Mouse (Mus musculus) neutrophil, adult 5-6 weeks (primary cell): ENCODE measurements at regions not wholly inside any gene's neighbourhood (a gene's known extent, or its start where the extent isn't known, plus 50 kb on each side); places are given as distances from the start of the nearest gene placed in this dataset.

Source experiments
- ATAC-seq: fragments of 151-379, 151-347 bp; 2 replicates; pipeline ENCODE4 v1.8.0; 2017; ENCODE audit warnings: mild to moderate bottlenecking, moderate TSS enrichment; ENCODE audit not compliant: insufficient number of reproducible peaks, poor library complexity, low FRiP score, severe bottlenecking; ENCODE audit errors: extremely low read depth

GRCm38 (mm10) chr13:97442283-97442682, 201.4 kb downstream of the Enc1 start:
- ATAC-seq: peak; percentile 53

- no peak for ATAC-seq
Observed at GRCm38 (mm10) chr13:97441803-97442202, 200.9 kb downstream of the Enc1 start.

- no peak for ATAC-seq
Observed at GRCm38 (mm10) chr13:97439216-97439979, 198.5 kb downstream of the Enc1 start.

GRCm38 (mm10) chr13:97438692-97439091, 197.8 kb downstream of the Enc1 start:
- ATAC-seq: no peak

GRCm38 (mm10) chr13:97438277-97438676, 197.4 kb downstream of the Enc1 start:
- ATAC-seq: no peak

GRCm38 (mm10) chr13:97436719-97437350, 195.9 kb downstream of the Enc1 start:
- ATAC-seq: no peak

- no peak for ATAC-seq
Observed at GRCm38 (mm10) chr13:97435865-97436718, 195.2 kb downstream of the Enc1 start.

GRCm38 (mm10) chr13:97434961-97435864, 194.3 kb downstream of the Enc1 start:
- ATAC-seq: no peak

- ATAC-seq: no peak
Observed at GRCm38 (mm10) chr13:97434167-97434566, 193.3 kb downstream of the Enc1 start.

GRCm38 (mm10) chr13:97432627-97433026, 191.7 kb downstream of the Enc1 start:
- no peak for ATAC-seq

- ATAC-seq: no peak
Observed at GRCm38 (mm10) chr13:97430885-97431284, 190.0 kb downstream of the Enc1 start.

GRCm38 (mm10) chr13:97428163-97428562, 187.3 kb downstream of the Enc1 start:
- no peak for ATAC-seq

GRCm38 (mm10) chr13:97427537-97427936, 186.6 kb downstream of the Enc1 start:
- ATAC-seq: no peak

- ATAC-seq: no peak
Observed at GRCm38 (mm10) chr13:97425731-97426130, 184.8 kb downstream of the Enc1 start.

GRCm38 (mm10) chr13:97423911-97424310, 183.0 kb downstream of the Enc1 start:
- no peak for ATAC-seq

GRCm38 (mm10) chr13:97423298-97423817, 182.5 kb downstream of the Enc1 start:
- no peak for ATAC-seq

- ATAC-seq: no peak
Observed at GRCm38 (mm10) chr13:97422897-97423296, 182.0 kb downstream of the Enc1 start.

GRCm38 (mm10) chr13:97421831-97422230, 180.9 kb downstream of the Enc1 start:
- no peak for ATAC-seq
